Mouse (Mus musculus) kidney, postnatal 0 days (tissue): ENCODE measurements around the gene Rspry1. TPM values are rescaled to one million over a fixed set of nuclear protein-coding genes. Genes with fewer than 3 reads are reported as not detected.

ENCODE experiments used
- ATAC-seq: fragments of 200-750 bp; cut with Nextera tagmentation; replicated peaks from 2 replicates; pipeline ENCODE4 v1.8.0; 2017; ENCODE audit warnings: low read depth, moderate number of reproducible peaks, moderate TSS enrichment, moderate library complexity; ENCODE audit not compliant: low FRiP score
- DNase-seq: peaks from one replicate; pipeline ENCODE4 v3.0.0-alpha.2; 2016; ENCODE audit warnings: low spot score
- H3K27ac ChIP-seq: fragments of 300-500 bp; sonication (generic); 2 replicates; pipeline ENCODE4 v1.5.1; 2014; ENCODE audit warnings: mild to moderate bottlenecking
- H3K27me3 ChIP-seq: fragments of 300-500 bp; sonication (generic); 2 replicates; pipeline ENCODE4 v1.6.1; 2014; ENCODE audit warnings: low read length, mixed read lengths; ENCODE audit not compliant: insufficient read depth
- H3K36me3 ChIP-seq: fragments of 300-500 bp; sonication (generic); 2 replicates; pipeline ENCODE4 v1.6.1; 2014; ENCODE audit warnings: low read length, mixed read lengths; ENCODE audit not compliant: insufficient read depth
- H3K4me1 ChIP-seq: fragments of 300-500 bp; sonication (generic); replicated peaks from 2 replicates; pipeline ENCODE4 v1.6.1; 2014; ENCODE audit warnings: antibody characterized with exemption, low read length, mixed read lengths; ENCODE audit not compliant: insufficient read depth
- H3K4me2 ChIP-seq: fragments of 300-500 bp; sonication (generic); 2 replicates; pipeline ENCODE4 v1.6.1; 2014; ENCODE audit warnings: mild to moderate bottlenecking, low read length, moderate library complexity, mixed read lengths
- H3K4me3 ChIP-seq: fragments of 300-500 bp; sonication (generic); replicated peaks from 2 replicates; pipeline ENCODE4 v1.5.1; 2014; ENCODE audit warnings: low read depth, low read length
- H3K9ac ChIP-seq: fragments of 300-500 bp; sonication (generic); 2 replicates; pipeline ENCODE4 v1.6.1; 2014; ENCODE audit warnings: low read depth, low read length
- H3K9me3 ChIP-seq: fragments of 300-500 bp; sonication (generic); replicated peaks from 2 replicates; pipeline ENCODE4 v1.6.1; 2016; ENCODE audit warnings: low read length, inconsistent platforms, mixed read lengths
- CTCF ChIP-seq: IDR thresholded peaks from 2 replicates; pipeline ENCODE4 v1.5.1; 2016; ENCODE audit warnings: antibody characterized with exemption, low read depth, mild to moderate bottlenecking, moderate library complexity
- WGBS: fragments of 180-500 bp; shearing (Covaris S2); extraction: QIAGEN DNeasy Blood & Tissue Kit; methylation state at CpG from one replicate; pipeline ENCODE4 v1.1.7; 2014; 5-methylcytosine and 5-hydroxymethylcytosine counted together
- polyA plus RNA-seq: library from polyadenylated mRNA; unstranded; fragments of >200 nt; fragmentation: Nextera tagmentation; extraction: Ambion mirVana; gene quantifications from 2 replicates; pipeline ENCODE4 v1.2.1, GENCODE M21; 2015

Rspry1 gene
- polyA plus RNA-seq: 31.0 and 33.1 TPM in 2 replicates

DNA sequence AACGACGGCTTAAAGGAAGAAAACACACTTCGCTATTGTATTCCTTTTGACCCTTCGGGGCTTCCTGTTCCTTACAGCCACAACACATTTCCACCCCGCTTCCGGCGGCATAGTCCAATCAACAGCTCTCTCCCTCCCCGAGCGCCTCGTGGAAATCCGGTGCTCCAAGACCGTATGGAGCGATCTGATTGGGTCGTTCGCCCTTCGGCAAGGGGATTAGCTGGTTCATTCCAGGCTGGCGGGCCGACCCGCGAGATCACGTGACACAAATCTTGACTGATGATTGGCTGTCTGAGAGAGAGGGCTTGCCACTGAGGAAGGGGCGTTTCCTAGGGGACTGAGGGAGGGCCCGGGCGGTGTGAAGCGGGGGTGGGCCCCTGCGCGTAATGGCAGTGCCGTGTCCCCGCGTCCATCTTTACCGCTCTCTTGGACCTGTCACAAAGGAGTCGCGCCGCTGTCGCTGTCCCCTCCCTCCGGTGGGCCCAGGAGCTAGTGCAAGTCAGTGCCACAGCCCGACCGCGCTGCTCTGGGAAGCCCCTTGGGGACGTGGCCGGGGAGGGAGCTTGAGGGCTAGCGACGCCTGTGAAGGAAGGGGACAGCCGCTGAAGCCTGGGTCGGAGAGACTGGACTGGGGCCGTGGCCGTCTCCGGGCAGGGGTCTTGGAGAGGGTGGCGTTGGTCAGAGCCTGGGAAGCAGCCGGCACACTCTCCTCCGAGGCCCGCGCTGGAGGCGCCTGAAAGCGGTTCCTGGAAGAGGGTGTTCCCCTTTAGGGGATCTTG is at the start of gene Rspry1, which contains the start of gene Fam192a:
TSS of gene Rspry1 (plus strand) at position 331 of the 779 bp plus-strand sequence.
TSS of gene Fam192a (minus strand) at position 391 of the 779 bp plus-strand sequence.
- DNase-seq (peak; percentile 99), ATAC-seq (peak; percentile 99)
- Histone ChIP-seq H3K27me3 (no peaks in the 10 kb centered on the region), H3K27ac (peak within 1 kb of the TSS; percentile 98), H3K4me2 (peak within 1 kb of the TSS; percentile 93), H3K9me3 (no peaks in the 10 kb centered on the region), H3K9ac (peak within 1 kb of the TSS; percentile 94), H3K4me1 (peaks cover 8% of the 10 kb centered on the region), H3K4me3 (peak within 1 kb of the TSS; percentile 94), H3K36me3 (no peaks in the 10 kb centered on the region)
- 0 out of 2 replicates have a peak, but pooled peaks have one; percentile 10 for TF ChIP-seq CTCF
- under 1% methylated on average over 53 of the region's 55 CpGs for WGBS

DNA sequence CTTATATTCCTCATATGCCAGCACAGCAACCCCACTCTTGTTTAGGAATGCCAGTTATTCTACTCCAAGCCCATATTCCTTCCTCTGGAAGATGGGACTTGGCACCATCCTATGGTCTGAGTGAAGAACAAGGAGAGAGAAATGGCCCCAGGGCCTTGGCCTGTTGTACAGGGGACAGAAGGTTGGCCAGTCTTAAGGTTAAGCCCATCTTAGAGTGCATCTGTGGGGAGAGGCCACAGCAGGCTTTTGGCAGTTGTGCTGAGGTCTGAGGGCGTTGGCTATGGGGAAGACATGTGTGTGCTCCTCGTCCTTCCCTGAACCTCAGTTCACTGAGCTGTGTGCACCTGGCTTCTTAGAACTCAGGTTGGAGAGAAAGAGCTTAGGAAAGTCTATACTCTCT is 49.0 kb upstream of the Rspry1 start:
- DNase-seq (no peak), ATAC-seq (no peak)
- no peaks in the 10 kb centered on the region; the same call in 1 of the 2 replicates for H3K4me1 ChIP-seq
- H3K9me3 ChIP-seq: no peaks in the 10 kb centered on the region
- no peak overlapping the region for H3K4me2 ChIP-seq
- no peak overlapping the region for H3K27ac ChIP-seq
- no peaks in the 10 kb centered on the region for H3K27me3 ChIP-seq
- 95% methylated on average over 2 of the region's 2 CpGs for WGBS
- H3K9ac ChIP-seq: no peak overlapping the region
- no peaks in the 10 kb centered on the region for H3K36me3 ChIP-seq
- H3K4me3 ChIP-seq: no peak overlapping the region
- no peak for TF ChIP-seq CTCF

- TF ChIP-seq CTCF: no peak
- whole genome bisulfite sequencing: 60% methylated on average over 3 of the region's 3 CpGs
Observed at GRCm38 (mm10) chr8:94557281-94557680, 44.5 kb upstream of the Rspry1 start.

DNA sequence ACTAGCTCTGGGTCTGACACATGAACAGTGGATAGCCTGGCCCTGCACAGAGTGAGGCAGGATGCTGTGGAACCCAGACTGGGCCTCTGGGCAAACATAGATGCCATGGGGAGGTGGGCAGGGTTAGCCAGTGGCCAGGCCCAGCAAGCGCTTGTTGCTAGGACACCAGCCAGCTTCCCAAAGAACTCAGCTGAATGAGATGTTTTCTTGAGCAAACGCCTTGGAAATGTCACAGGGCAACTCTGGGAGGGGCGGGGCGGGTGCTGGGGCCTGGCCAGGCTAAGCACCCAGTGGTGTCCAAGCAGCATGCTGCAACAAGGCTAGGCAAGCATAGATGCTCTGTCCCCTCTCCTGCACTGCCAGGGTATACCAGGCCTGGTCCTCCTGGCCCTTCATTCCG is 40.5 kb upstream of the Rspry1 start:
- Histone ChIP-seq H3K4me3 (no peak overlapping the region), H3K9ac (no peak overlapping the region), H3K9me3 (no peaks in the 10 kb centered on the region), H3K27ac (no peak overlapping the region), H3K4me1 (no peaks in the 10 kb centered on the region), H3K27me3 (no peaks in the 10 kb centered on the region), H3K36me3 (no peaks in the 10 kb centered on the region), H3K4me2 (no peak overlapping the region)
- 77% methylated on average over 5 of the region's 5 CpGs for WGBS
- ATAC-seq: no peak
- DNase-seq: no peak
- TF ChIP-seq CTCF: no peak

More at GRCm38 (mm10) chr8:94557281-94557680, 44.5 kb upstream of the Rspry1 start:
- no peak overlapping the region for H3K9ac ChIP-seq
- no peak overlapping the region for H3K4me2 ChIP-seq
- no peaks in the 10 kb centered on the region for H3K27me3 ChIP-seq
- H3K36me3 ChIP-seq: no peaks in the 10 kb centered on the region
- no peaks in the 10 kb centered on the region for H3K4me1 ChIP-seq
- DNase-seq (no peak), ATAC-seq (no peak)
- H3K9me3 ChIP-seq: no peaks in the 10 kb centered on the region
- H3K27ac ChIP-seq: no peak overlapping the region
- no peak overlapping the region for H3K4me3 ChIP-seq

GRCm38 (mm10) chr8:94564421-94564820 is 37.3 kb upstream of the Rspry1 start:
- 0 out of 2 replicates have a peak, but pooled peaks have one; percentile 44 for ATAC-seq
- no peak overlapping the region for H3K4me2 ChIP-seq
- no peak overlapping the region for H3K9ac ChIP-seq
- peaks cover 3% of the 10 kb centered on the region; the same call in 1 of the 2 replicates for H3K4me1 ChIP-seq
- H3K9me3 ChIP-seq: no peaks in the 10 kb centered on the region
- no peak overlapping the region for H3K4me3 ChIP-seq
- no peaks in the 10 kb centered on the region for H3K27me3 ChIP-seq
- no peak overlapping the region for H3K27ac ChIP-seq
- no peak for DNase-seq
- no peaks in the 10 kb centered on the region for H3K36me3 ChIP-seq
- TF ChIP-seq CTCF: no peak

- no peaks in the 10 kb centered on the region for H3K27me3 ChIP-seq
- DNase-seq: no peak
- H3K36me3 ChIP-seq: no peaks in the 10 kb centered on the region
- ATAC-seq: no peak
- H3K4me2 ChIP-seq: no peak overlapping the region
- H3K27ac ChIP-seq: no peak overlapping the region
- peaks cover 3% of the 10 kb centered on the region; the same call in 1 of the 2 replicates for H3K4me1 ChIP-seq
- H3K4me3 ChIP-seq: no peak overlapping the region
- no peak overlapping the region for H3K9ac ChIP-seq
- 69% methylated on average over 6 of the region's 6 CpGs for WGBS
- H3K9me3 ChIP-seq: no peaks in the 10 kb centered on the region
- TF ChIP-seq CTCF: no peak
Observed at GRCm38 (mm10) chr8:94566033-94566432, 35.7 kb upstream of the Rspry1 start.
